Mouse (Mus musculus): ENCODE measurements around the gene Faap20. TPM values are rescaled to one million over a fixed set of nuclear protein-coding genes. Genes with fewer than 3 reads are reported as not detected.
"Not testable (repeated sequence)": the region's sequence is repeated elsewhere in the genome, so short reads cannot be mapped to it uniquely, and the experiment has no call there.

The Faap20 gene
- polyA plus RNA-seq, 1 experiment from 2014 or later: 61.4 TPM

- Histone ChIP-seq H3K4me1 (ENCODE audit: insufficient read depth, low read depth, low read length) (peaks cover 12% of the 10 kb centered on the region), H3K27ac (ENCODE audit: low read length) (no peak overlapping the region), H3K27me3 (replicated peaks; ENCODE audit: insufficient read depth, low read length) (no peaks in the 10 kb centered on the region), H3K4me2 (replicated peaks; ENCODE audit: low read depth, low read length) (no peak overlapping the region), H3K9me3 (ENCODE audit: low read length) (no peaks in the 10 kb centered on the region), H3K36me3 (ENCODE audit: insufficient read depth, low read length) (no peaks in the 10 kb centered on the region), H3K9ac (replicated peaks; ENCODE audit: low read depth) (no peak overlapping the region), H3K4me3 (ENCODE audit: low read depth, low read length) (no peak overlapping the region)
- ATAC-seq: no peak
- no peak for DNase-seq (ENCODE audit: low spot score)
- 75% methylated on average over 9 of the region's 9 CpGs for WGBS
- TF ChIP-seq CTCF (IDR thresholded peaks at IDR 0.05): 0 out of 2 replicates have a peak, but pooled peaks have one; percentile 7
- TF ChIP-seq EP300 (IDR thresholded peaks at IDR 0.05): no peak
These were observed 7.8 kb upstream of the Faap20 start for GRCm38 (mm10) chr4:155241789-155242188.

- no peaks in the 10 kb centered on the region for H3K36me3 ChIP-seq (ENCODE audit: insufficient read depth, low read length)
- no peak overlapping the region for H3K4me2 ChIP-seq (replicated peaks; ENCODE audit: low read depth, low read length)
- H3K4me1 ChIP-seq (ENCODE audit: insufficient read depth, low read depth, low read length): peaks cover 9% of the 10 kb centered on the region
- no peak overlapping the region for H3K4me3 ChIP-seq (ENCODE audit: low read depth, low read length)
- 80% methylated on average over 5 of the region's 5 CpGs for WGBS
- ATAC-seq (no peak), DNase-seq (ENCODE audit: low spot score) (no peak)
- TF ChIP-seq CTCF (IDR thresholded peaks at IDR 0.05) (no peak), EP300 (IDR thresholded peaks at IDR 0.05) (no peak)
- no peak overlapping the region for H3K9ac ChIP-seq (replicated peaks; ENCODE audit: low read depth)
- H3K9me3 ChIP-seq (ENCODE audit: low read length): no peaks in the 10 kb centered on the region
- H3K27me3 ChIP-seq (replicated peaks; ENCODE audit: insufficient read depth, low read length): no peaks in the 10 kb centered on the region
- no peak overlapping the region for H3K27ac ChIP-seq (ENCODE audit: low read length)
These were observed 7.3 kb upstream of the Faap20 start for GRCm38 (mm10) chr4:155242292-155242691.

GRCm38 (mm10) chr4:155243233-155243632 is 6.4 kb upstream of the Faap20 start:
- Histone ChIP-seq H3K27ac (ENCODE audit: low read length) (no peak overlapping the region), H3K4me3 (ENCODE audit: low read depth, low read length) (no peak overlapping the region), H3K9me3 (ENCODE audit: low read length) (no peaks in the 10 kb centered on the region), H3K36me3 (ENCODE audit: insufficient read depth, low read length) (no peaks in the 10 kb centered on the region), H3K4me2 (replicated peaks; ENCODE audit: low read depth, low read length) (no peak overlapping the region), H3K4me1 (ENCODE audit: insufficient read depth, low read depth, low read length) (no peaks in the 10 kb centered on the region; the same call in none of the 2 replicates), H3K9ac (replicated peaks; ENCODE audit: low read depth) (no peak overlapping the region), H3K27me3 (replicated peaks; ENCODE audit: insufficient read depth, low read length) (no peaks in the 10 kb centered on the region)
- DNase-seq (ENCODE audit: low spot score) (no peak), ATAC-seq (no peak)
- TF ChIP-seq EP300 (IDR thresholded peaks at IDR 0.05) (no peak), CTCF (IDR thresholded peaks at IDR 0.05) (no peak)
- WGBS: 70% methylated on average over 12 of the region's 12 CpGs

DNA sequence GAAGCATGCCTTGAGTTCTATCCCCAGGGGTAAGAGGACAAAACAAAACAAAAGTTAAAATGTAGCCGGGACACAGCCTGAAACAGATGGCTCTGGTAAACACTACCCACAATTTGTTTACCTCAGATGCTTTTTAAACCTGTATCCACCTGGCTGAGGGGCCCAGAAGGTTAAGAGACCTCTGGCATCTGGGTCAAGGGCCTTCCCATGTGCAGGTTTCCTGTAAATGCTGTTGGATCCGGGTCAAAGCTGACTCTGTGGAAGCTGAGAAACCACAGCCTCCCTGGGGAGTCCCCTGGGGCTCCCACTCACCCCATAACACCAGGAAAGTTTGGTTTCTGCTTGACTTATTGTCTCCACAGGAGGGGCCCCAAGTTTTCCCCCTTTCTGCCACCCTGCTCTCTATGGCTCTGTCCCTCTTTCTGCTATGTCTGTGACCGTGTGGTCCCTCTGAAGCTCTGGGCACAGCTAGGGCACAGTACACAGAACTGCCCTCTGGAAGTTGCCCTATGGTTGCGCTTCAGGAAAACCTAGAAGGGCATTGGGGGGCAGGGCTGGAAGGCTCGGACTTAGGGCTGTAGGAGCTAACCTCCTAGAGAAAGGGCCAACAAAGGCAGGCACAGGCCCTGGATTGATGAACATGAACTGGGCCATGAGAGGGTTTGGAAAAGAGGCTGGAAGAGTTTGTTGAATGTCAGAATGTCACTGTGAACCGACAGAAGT is 3.7 kb upstream of the Faap20 start:
- no peaks in the 10 kb centered on the region for H3K27me3 ChIP-seq (replicated peaks; ENCODE audit: insufficient read depth, low read length)
- ATAC-seq (no peak), DNase-seq (ENCODE audit: low spot score) (peak; percentile 12)
- no peak overlapping the region for H3K27ac ChIP-seq (ENCODE audit: low read length)
- H3K4me1 ChIP-seq (ENCODE audit: insufficient read depth, low read depth, low read length): peaks cover 6% of the 10 kb centered on the region
- 49% methylated on average over 6 of the region's 6 CpGs for WGBS
- H3K36me3 ChIP-seq (ENCODE audit: insufficient read depth, low read length): no peaks in the 10 kb centered on the region
- no peak overlapping the region for H3K4me3 ChIP-seq (ENCODE audit: low read depth, low read length)
- no peaks in the 10 kb centered on the region for H3K9me3 ChIP-seq (ENCODE audit: low read length)
- no peak overlapping the region for H3K4me2 ChIP-seq (replicated peaks; ENCODE audit: low read depth, low read length)
- TF ChIP-seq CTCF (IDR thresholded peaks at IDR 0.05) (no peak), EP300 (IDR thresholded peaks at IDR 0.05) (no peak)
- no peak overlapping the region for H3K9ac ChIP-seq (replicated peaks; ENCODE audit: low read depth)

GRCm38 (mm10) chr4:155246691-155247105 is 2.9 kb upstream of the Faap20 start:
- no peaks in the 10 kb centered on the region for H3K9me3 ChIP-seq (ENCODE audit: low read length)
- no peak overlapping the region for H3K4me2 ChIP-seq (replicated peaks; ENCODE audit: low read depth, low read length)
- H3K27ac ChIP-seq (ENCODE audit: low read length): no peak overlapping the region
- peaks cover 6% of the 10 kb centered on the region for H3K4me1 ChIP-seq (ENCODE audit: insufficient read depth, low read depth, low read length)
- H3K4me3 ChIP-seq (ENCODE audit: low read depth, low read length): no peak overlapping the region
- peak; percentile 61 for DNase-seq (ENCODE audit: low spot score)
- no peak overlapping the region for H3K9ac ChIP-seq (replicated peaks; ENCODE audit: low read depth)
- H3K36me3 ChIP-seq (ENCODE audit: insufficient read depth, low read length): no peaks in the 10 kb centered on the region
- H3K27me3 ChIP-seq (replicated peaks; ENCODE audit: insufficient read depth, low read length): no peaks in the 10 kb centered on the region
- TF ChIP-seq EP300 (IDR thresholded peaks at IDR 0.05) (no peak), CTCF (IDR thresholded peaks at IDR 0.05) (peak; percentile 30; the same call in 1 of the 2 replicates)
- no peak for ATAC-seq
- WGBS: 51% methylated on average over 12 of the region's 12 CpGs

GRCm38 (mm10) chr4:155248054-155248453 is 1.5 kb upstream of the Faap20 start:
- H3K27ac ChIP-seq (ENCODE audit: low read length); H3K4me2 ChIP-seq (replicated peaks; ENCODE audit: low read depth, low read length); ATAC-seq; H3K36me3 ChIP-seq (ENCODE audit: insufficient read depth, low read length); H3K9ac ChIP-seq (replicated peaks; ENCODE audit: low read depth); H3K9me3 ChIP-seq (ENCODE audit: low read length); H3K27me3 ChIP-seq (replicated peaks; ENCODE audit: insufficient read depth, low read length); DNase-seq (ENCODE audit: low spot score); H3K4me1 ChIP-seq (ENCODE audit: insufficient read depth, low read depth, low read length); H3K4me3 ChIP-seq (ENCODE audit: low read depth, low read length): not testable (repeated sequence)
- TF ChIP-seq CTCF (IDR thresholded peaks at IDR 0.05): peak; percentile 61
- 92% methylated on average over 3 of the region's 3 CpGs for WGBS

Data from lung, postnatal 0 days (tissue).